19 mouse cellular contexts compared by ENCODE assay signal in the genomic region with DNA sequence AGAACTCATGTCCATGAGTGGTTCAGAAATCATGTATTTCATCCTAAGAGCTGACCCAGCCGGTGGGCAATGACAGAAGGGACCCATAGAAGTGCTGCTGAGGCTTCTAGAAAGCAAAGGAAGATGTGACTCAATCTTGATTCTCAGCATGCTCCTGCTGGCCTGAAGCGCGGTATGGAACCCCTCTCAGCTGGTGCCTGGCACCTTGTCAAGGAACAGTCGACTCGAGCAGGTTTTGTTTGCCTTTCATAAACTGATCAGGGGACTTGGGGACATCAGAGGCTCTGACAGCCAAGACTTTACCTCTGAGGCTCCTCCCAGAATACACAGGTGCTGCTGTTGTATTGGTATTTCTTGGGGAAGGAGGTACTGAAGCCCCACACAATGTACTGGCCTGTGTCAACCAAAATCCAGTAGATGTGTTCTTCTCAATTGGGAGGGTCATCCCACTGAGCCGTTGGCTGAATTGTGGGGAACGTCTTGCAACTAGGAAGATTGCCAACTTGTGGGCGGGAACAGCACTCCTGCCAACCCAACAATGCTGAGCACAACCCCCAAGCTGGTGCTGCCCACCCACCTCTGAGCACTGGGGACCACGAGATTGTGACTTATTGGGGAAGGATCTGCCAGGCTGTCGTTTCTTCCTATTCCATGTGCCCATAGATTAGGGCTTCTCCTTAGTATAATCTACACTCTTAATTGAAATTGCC.
DNase-seq lines count a peak whose midpoint lies in the region; ATAC-seq and TF ChIP-seq lines count a peak whose summit lies in the region.
"Had no signal": no experiment of that assay in that cellular context is flagged by ENCODE, and none has a peak within 500 bp of the region (broad histone marks: within the 10 kb centered on the region; RNA-seq: fewer than 3 reads in every experiment).

No protein-coding gene starts in this region.

- ATAC-seq in forebrain, embryonic 14.5 days: no peak
- no peak for ATAC-seq in midbrain, postnatal 0 days (ENCODE audit: low FRiP score)
- ATAC-seq in midbrain, embryonic 13.5 days: no peak
- no peak for ATAC-seq in intestine, embryonic 16.5 days
- ATAC-seq: forebrain, embryonic 13.5 days had no signal

- TF ChIP-seq POLR2A in brain, embryonic 14.5 days (IDR thresholded peaks at IDR 0.05; ENCODE audit: borderline replicate concordance, extremely low read depth, insufficient read depth, insufficient read length, poor library complexity, severe bottlenecking): no peak

- DNase-seq in forebrain, embryonic 14.5 days (ENCODE audit: low spot score): peak; percentile 13
- no peak for DNase-seq in forebrain, embryonic 10.5 days (ENCODE audit: extremely low spot score, low spot score)
- peak; percentile 46 for DNase-seq in midbrain, postnatal 0 days (ENCODE audit: low spot score)
- peak; percentile 56 for DNase-seq in brain, embryonic 14.5 days (ENCODE audit: low read depth)
- DNase-seq in layer of hippocampus, adult 9-11 months: peak; percentile 12
- DNase-seq: adrenal gland, postnatal 36 days; B cell, adult 2 months; cerebellum, adult 9-11 months; gastrocnemius, postnatal 14 days; heart, adult 2 months; heart, postnatal 4 days; kidney, adult 2 months; kidney, postnatal 10 days; liver; lung, postnatal 14 days had no signal

- no peak for TF ChIP-seq CTCF in midbrain, postnatal 0 days (IDR thresholded peaks at IDR 0.05)
- no peak for TF ChIP-seq CTCF in brain, embryonic 14.5 days (IDR thresholded peaks at IDR 0.05; ENCODE audit: borderline replicate concordance, extremely low read depth, insufficient read depth, insufficient read length)

- no peaks in the 10 kb centered on the region; the same call in 1 of the 2 replicates for H3K9me3 ChIP-seq in forebrain, embryonic 14.5 days (replicated peaks; ENCODE audit: control insufficient read depth, low read length)
- peaks cover 6% of the 10 kb centered on the region; the same call in 1 of the 2 replicates for H3K9me3 ChIP-seq in forebrain, embryonic 10.5 days
- H3K9me3 ChIP-seq in midbrain, postnatal 0 days (ENCODE audit: low read length): no peaks in the 10 kb centered on the region
- H3K9me3 ChIP-seq in midbrain, embryonic 13.5 days: no peaks in the 10 kb centered on the region
- 0 out of 2 replicates have a peak, but pooled peaks cover 3% of the 10 kb centered on the region for H3K9me3 ChIP-seq in intestine, embryonic 16.5 days (ENCODE audit: control insufficient read depth, low read length)
- H3K9me3 ChIP-seq: embryonic facial prominence, embryonic 15.5 days; forebrain, embryonic 13.5 days had no signal

- H3K4me1 ChIP-seq in forebrain, embryonic 14.5 days (ENCODE audit: control insufficient read depth, insufficient read depth, low read length): no peaks in the 10 kb centered on the region; the same call in 1 of the 2 replicates
- peaks cover 8% of the 10 kb centered on the region for H3K4me1 ChIP-seq in forebrain, embryonic 10.5 days
- H3K4me1 ChIP-seq in midbrain, postnatal 0 days (ENCODE audit: insufficient read depth, low read length): no peaks in the 10 kb centered on the region
- no peaks in the 10 kb centered on the region for H3K4me1 ChIP-seq in midbrain, embryonic 13.5 days (replicated peaks)
- H3K4me1 ChIP-seq in intestine, embryonic 16.5 days (ENCODE audit: control insufficient read depth, insufficient read depth, low read length): no peaks in the 10 kb centered on the region
- H3K4me1 ChIP-seq: embryonic facial prominence, embryonic 15.5 days had no signal

- H3K27me3 ChIP-seq in forebrain, embryonic 14.5 days (replicated peaks; ENCODE audit: control insufficient read depth, insufficient read depth, low read length): no peaks in the 10 kb centered on the region
- peaks cover 20% of the 10 kb centered on the region for H3K27me3 ChIP-seq in forebrain, embryonic 10.5 days (ENCODE audit: poor library complexity, severe bottlenecking)
- no peaks in the 10 kb centered on the region for H3K27me3 ChIP-seq in midbrain, postnatal 0 days (ENCODE audit: insufficient read depth, low read length)
- peaks cover 7% of the 10 kb centered on the region; the same call in 1 of the 2 replicates for H3K27me3 ChIP-seq in midbrain, embryonic 13.5 days
- no peaks in the 10 kb centered on the region for H3K27me3 ChIP-seq in intestine, embryonic 16.5 days (replicated peaks; ENCODE audit: control insufficient read depth, insufficient read depth, low read length)
- H3K27me3 ChIP-seq: embryonic facial prominence, embryonic 15.5 days; forebrain, embryonic 13.5 days had no signal

- no peak overlapping the region for H3K27ac ChIP-seq in forebrain, embryonic 14.5 days (ENCODE audit: low read depth, low read length)
- H3K27ac ChIP-seq in forebrain, embryonic 10.5 days: no peak overlapping the region
- H3K27ac ChIP-seq in midbrain, postnatal 0 days (ENCODE audit: low read depth, low read length): no peak overlapping the region
- no peak overlapping the region for H3K27ac ChIP-seq in midbrain, embryonic 13.5 days
- H3K27ac ChIP-seq in intestine, embryonic 16.5 days (ENCODE audit: low read length): no peak overlapping the region
- H3K27ac ChIP-seq: embryonic facial prominence, embryonic 15.5 days; forebrain, embryonic 13.5 days; heart, adult 2 months had no signal

- H3K4me3 ChIP-seq in forebrain, embryonic 14.5 days (ENCODE audit: low read depth, low read length): no peak overlapping the region
- no peak overlapping the region for H3K4me3 ChIP-seq in forebrain, embryonic 10.5 days
- no peak overlapping the region for H3K4me3 ChIP-seq in midbrain, postnatal 0 days (ENCODE audit: low read depth, low read length)
- no peak overlapping the region for H3K4me3 ChIP-seq in midbrain, embryonic 13.5 days (replicated peaks)
- H3K4me3 ChIP-seq in intestine, embryonic 16.5 days (ENCODE audit: low read length): no peak overlapping the region
- H3K4me3 ChIP-seq: embryonic facial prominence, embryonic 15.5 days; forebrain, embryonic 13.5 days; heart, adult 2 months had no signal

- no peaks in the 10 kb centered on the region for H3K36me3 ChIP-seq in forebrain, embryonic 14.5 days (ENCODE audit: control insufficient read depth, insufficient read depth, low read length)
- no peaks in the 10 kb centered on the region for H3K36me3 ChIP-seq in forebrain, embryonic 10.5 days (replicated peaks)
- H3K36me3 ChIP-seq in midbrain, postnatal 0 days (ENCODE audit: insufficient read depth, low read length): no peaks in the 10 kb centered on the region
- H3K36me3 ChIP-seq in midbrain, embryonic 13.5 days: no peaks in the 10 kb centered on the region
- no peaks in the 10 kb centered on the region for H3K36me3 ChIP-seq in intestine, embryonic 16.5 days (ENCODE audit: control insufficient read depth, insufficient read depth, low read length)
- H3K36me3 ChIP-seq: embryonic facial prominence, embryonic 15.5 days had no signal

- H3K4me2 ChIP-seq in forebrain, embryonic 14.5 days (ENCODE audit: low read length): no peak overlapping the region
- no peak overlapping the region for H3K4me2 ChIP-seq in midbrain, postnatal 0 days (ENCODE audit: low read depth, low read length, poor library complexity, severe bottlenecking)
- H3K4me2 ChIP-seq in midbrain, embryonic 13.5 days (replicated peaks): no peak overlapping the region
- no peak overlapping the region for H3K4me2 ChIP-seq in intestine, embryonic 16.5 days (ENCODE audit: low read depth, low read length)
- H3K4me2 ChIP-seq: embryonic facial prominence, embryonic 15.5 days; forebrain, embryonic 13.5 days had no signal

- 56% methylated on average over 10 of the region's 10 CpGs for WGBS in forebrain, embryonic 14.5 days
- 92% methylated on average over 10 of the region's 10 CpGs for WGBS in forebrain, embryonic 10.5 days
- 67% methylated on average over 10 of the region's 10 CpGs for whole genome bisulfite sequencing in midbrain, postnatal 0 days
- 88% methylated on average over 10 of the region's 10 CpGs for WGBS in midbrain, embryonic 13.5 days
- WGBS in intestine, embryonic 16.5 days: 80% methylated on average over 10 of the region's 10 CpGs

- H3K9ac ChIP-seq in forebrain, embryonic 14.5 days (ENCODE audit: low read length): no peak overlapping the region
- H3K9ac ChIP-seq in midbrain, postnatal 0 days (replicated peaks; ENCODE audit: low read length, poor library complexity, severe bottlenecking): no peak overlapping the region
- no peak overlapping the region for H3K9ac ChIP-seq in midbrain, embryonic 13.5 days (replicated peaks)
- H3K9ac ChIP-seq in intestine, embryonic 16.5 days (ENCODE audit: low read depth, low read length): no peak overlapping the region
- H3K9ac ChIP-seq: embryonic facial prominence, embryonic 15.5 days; forebrain, embryonic 13.5 days had no signal
